Mouse (Mus musculus) heart, embryonic 13.5 days (tissue): Measurements from ENCODE around the gene Recql. TPM values are rescaled to one million over a fixed set of nuclear protein-coding genes. Genes with fewer than 3 reads are reported as not detected.
"Not testable (repeated sequence)": the region's sequence is repeated elsewhere in the genome, so short reads cannot be mapped to it uniquely, and the experiment has no call there.

Source experiments
- ATAC-seq: fragments of 200-750 bp; cut with Nextera tagmentation; 2 replicates; pipeline ENCODE4 v1.8.0; 2017; ENCODE audit warnings: moderate TSS enrichment; ENCODE audit not compliant: insufficient number of reproducible peaks, low FRiP score, low TSS enrichment; ENCODE audit errors: extremely low read depth
- H3K27ac ChIP-seq: fragments of 300-500 bp; sonication (generic); replicated peaks from 2 replicates; pipeline ENCODE4 v1.5.1; 2015; ENCODE audit warnings: moderate library complexity, mild to moderate bottlenecking, inconsistent platforms
- H3K27me3 ChIP-seq: fragments of 300-500 bp; sonication (generic); replicated peaks from 2 replicates; pipeline ENCODE4 v1.6.1; 2015; ENCODE audit warnings: mild to moderate bottlenecking, inconsistent platforms
- H3K36me3 ChIP-seq: fragments of 300-500 bp; sonication (generic); 2 replicates; pipeline ENCODE4 v1.6.1; 2015; ENCODE audit warnings: mild to moderate bottlenecking, inconsistent platforms
- H3K4me1 ChIP-seq: fragments of 300-500 bp; sonication (generic); 2 replicates; pipeline ENCODE4 v1.6.1; 2015; ENCODE audit warnings: inconsistent platforms
- H3K4me2 ChIP-seq: fragments of 300-500 bp; sonication (generic); 2 replicates; pipeline ENCODE4 v1.6.1; 2015; ENCODE audit warnings: inconsistent platforms, mild to moderate bottlenecking, moderate library complexity
- H3K4me3 ChIP-seq: fragments of 300-500 bp; sonication (generic); 2 replicates; pipeline ENCODE4 v1.5.1; 2015; ENCODE audit warnings: moderate library complexity, mild to moderate bottlenecking, inconsistent platforms
- H3K9ac ChIP-seq: fragments of 300-500 bp; sonication (generic); 2 replicates; pipeline ENCODE4 v1.6.1; 2015; ENCODE audit warnings: inconsistent platforms, mild to moderate bottlenecking, moderate library complexity
- H3K9me3 ChIP-seq: fragments of 300-500 bp; sonication (generic); 2 replicates; pipeline ENCODE4 v1.6.1; 2016; ENCODE audit warnings: inconsistent platforms
- WGBS: fragments of 180-500 bp; shearing (Covaris S2); methylation state at CpG from one replicate; pipeline ENCODE4 v1.1.7; 2015; ENCODE audit warnings: mixed read lengths; 5-methylcytosine and 5-hydroxymethylcytosine counted together
- polyA plus RNA-seq: library from polyadenylated mRNA; unstranded; fragments of >200 nt; fragmentation: Nextera tagmentation; extraction: Ambion mirVana; gene quantifications from 2 replicates; pipeline ENCODE4 v1.2.1, GENCODE M21; 2015

Gene Recql
- polyA plus RNA-seq, 1 experiment from 2014 or later = 18.9 TPM

DNA sequence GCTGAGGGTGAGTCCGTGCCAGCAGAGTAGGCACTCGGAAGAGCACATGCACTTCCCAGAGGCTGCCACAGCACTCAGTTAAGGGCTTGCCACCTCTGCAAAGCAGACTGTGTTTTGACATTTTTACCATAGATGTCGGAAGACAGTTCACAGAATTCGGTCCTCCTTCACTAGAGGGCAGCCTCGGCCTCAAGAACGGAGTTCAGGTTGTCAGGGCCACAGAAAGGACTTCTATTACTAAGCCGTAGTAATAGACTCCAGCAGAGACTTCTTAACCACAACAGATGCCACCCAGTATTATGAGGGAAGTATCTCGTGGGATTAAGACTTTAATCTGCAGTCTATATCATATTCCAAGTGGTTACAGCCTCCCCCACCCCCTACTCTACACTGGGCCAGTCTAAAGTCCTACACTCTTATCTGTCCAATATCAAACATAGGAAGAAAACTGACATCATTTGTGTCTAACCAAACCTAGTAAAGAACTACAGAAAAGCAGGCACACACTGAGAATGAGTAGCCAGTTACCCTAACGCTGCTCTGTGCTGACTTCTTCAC is 23.8 kb downstream of the Recql start:
- Histone ChIP-seq H3K27ac (no peak overlapping the region), H3K9me3 (no peaks in the 10 kb centered on the region), H3K4me1 (no peaks in the 10 kb centered on the region), H3K4me2 (no peak overlapping the region), H3K9ac (no peak overlapping the region), H3K36me3 (peaks cover 95% of the 10 kb centered on the region), H3K4me3 (no peak overlapping the region), H3K27me3 (no peaks in the 10 kb centered on the region)
- ATAC-seq = no peak
- WGBS = 70% methylated on average over 9 of the region's 9 CpGs

- H3K27me3 ChIP-seq = no peaks in the 10 kb centered on the region
- no peak overlapping the region for H3K4me3 ChIP-seq
- H3K4me1 ChIP-seq = no peaks in the 10 kb centered on the region
- no peaks in the 10 kb centered on the region for H3K9me3 ChIP-seq
- H3K36me3 ChIP-seq = peaks cover 95% of the 10 kb centered on the region
- H3K9ac ChIP-seq = no peak overlapping the region
- H3K27ac ChIP-seq = no peak overlapping the region
- H3K4me2 ChIP-seq = no peak overlapping the region
- 87% methylated on average over 6 of the region's 6 CpGs for WGBS
- ATAC-seq = no peak
These were observed 24.9 kb downstream of the Recql start for GRCm38 (mm10) chr6:142362036-142362435.

DNA sequence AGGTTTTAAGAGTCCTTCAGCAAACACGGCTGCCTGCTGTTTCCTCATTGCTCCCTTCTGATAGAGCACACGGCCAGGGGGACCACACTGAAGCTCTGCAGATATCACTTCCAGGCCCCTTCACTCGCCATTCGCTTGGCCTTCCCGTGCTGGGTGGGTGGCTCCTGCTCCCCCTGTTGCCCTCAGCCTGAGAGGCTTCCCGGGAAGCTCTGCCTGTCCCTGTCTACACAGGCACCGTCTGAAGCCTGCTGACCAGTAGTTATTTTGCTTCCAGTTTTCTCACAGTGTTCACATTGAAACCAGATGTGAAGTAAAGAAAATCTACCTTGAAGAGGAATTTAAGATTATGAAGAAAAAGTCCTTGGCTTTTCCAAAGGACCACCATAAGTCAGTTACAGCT is 29.8 kb downstream of the Recql start:
- 58% methylated on average over 7 of the region's 7 CpGs for WGBS
- Histone ChIP-seq H3K9ac (no peak overlapping the region), H3K36me3 (peaks cover 96% of the 10 kb centered on the region), H3K4me1 (no peaks in the 10 kb centered on the region), H3K9me3 (no peaks in the 10 kb centered on the region), H3K4me2 (no peak overlapping the region), H3K4me3 (no peak overlapping the region), H3K27ac (no peak overlapping the region), H3K27me3 (no peaks in the 10 kb centered on the region)
- ATAC-seq = no peak

- 82% methylated on average over 3 of the region's 3 CpGs for WGBS
- ATAC-seq = not testable (repeated sequence)
These were observed 34.8 kb downstream of the Recql start for GRCm38 (mm10) chr6:142352099-142352498.

DNA sequence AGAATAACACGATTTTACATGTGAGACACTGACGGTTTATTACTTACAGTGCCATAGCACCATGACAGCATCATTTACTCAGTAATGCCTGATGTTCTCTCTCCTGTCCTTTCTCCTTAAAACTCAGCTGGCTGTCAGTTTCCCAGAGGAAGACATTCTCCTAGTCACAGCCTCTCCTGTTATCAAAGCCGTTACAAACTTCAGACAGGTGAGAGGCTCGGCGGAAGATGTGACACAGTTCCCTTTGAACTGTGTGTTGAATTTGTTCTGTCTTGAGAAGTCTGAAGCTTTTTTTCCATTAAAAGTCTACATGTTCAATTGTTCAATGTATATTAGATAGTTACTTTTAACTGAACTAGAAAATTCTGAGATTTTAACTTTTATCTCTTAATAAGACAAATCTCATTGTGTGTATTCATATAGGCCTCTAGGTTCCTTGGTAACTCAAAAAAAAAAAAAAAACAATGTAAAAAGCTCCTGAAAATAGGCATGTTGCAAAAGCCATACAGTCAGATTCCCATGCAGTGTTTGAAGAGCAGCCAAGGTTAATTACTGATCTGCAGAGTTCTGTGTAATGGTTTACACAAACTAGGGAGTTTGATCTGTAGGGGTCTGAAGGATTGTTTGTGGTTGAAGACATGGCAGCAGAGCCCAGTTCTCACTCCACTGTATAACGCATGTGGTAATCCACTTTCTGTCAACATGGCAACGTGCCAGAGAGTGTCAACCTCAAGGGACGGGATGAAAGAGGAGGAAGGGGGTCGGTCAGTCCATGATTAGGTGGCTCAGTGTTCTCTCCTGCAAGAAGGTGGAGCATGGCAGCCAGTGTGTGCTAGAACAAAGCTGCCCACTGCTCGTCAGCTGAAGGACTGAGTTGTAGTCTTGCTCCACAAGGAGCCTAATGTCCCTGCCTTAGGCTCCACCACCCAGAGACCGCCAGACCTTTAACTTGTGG is 39.2 kb downstream of the Recql start:
- H3K36me3 ChIP-seq = peaks cover 46% of the 10 kb centered on the region
- 63% methylated on average over 11 of the region's 11 CpGs for WGBS
- no peak overlapping the region for H3K27ac ChIP-seq
- no peak overlapping the region for H3K9ac ChIP-seq
- peaks cover 10% of the 10 kb centered on the region for H3K4me1 ChIP-seq
- H3K4me2 ChIP-seq = no peak overlapping the region
- no peaks in the 10 kb centered on the region for H3K9me3 ChIP-seq
- no peak overlapping the region for H3K4me3 ChIP-seq
- no peak for ATAC-seq
- H3K27me3 ChIP-seq = no peaks in the 10 kb centered on the region

More at GRCm38 (mm10) chr6:142352099-142352498, 34.8 kb downstream of the Recql start:
- not testable (repeated sequence) for H3K4me1 ChIP-seq, H3K4me2 ChIP-seq, H3K27ac ChIP-seq, H3K27me3 ChIP-seq, H3K9me3 ChIP-seq, H3K9ac ChIP-seq, H3K4me3 ChIP-seq
- H3K36me3 ChIP-seq = peaks cover 86% of the 10 kb centered on the region

- no peaks in the 10 kb centered on the region for H3K27me3 ChIP-seq
- peak overlapping the region; percentile 74 for H3K4me2 ChIP-seq
- peaks cover 33% of the 10 kb centered on the region for H3K36me3 ChIP-seq
- WGBS = 47% methylated on average over 12 of the region's 12 CpGs
- H3K9me3 ChIP-seq = no peaks in the 10 kb centered on the region
- no peak for ATAC-seq
- peak overlapping the region; percentile 73 for H3K4me3 ChIP-seq
- H3K27ac ChIP-seq = peak overlapping the region; percentile 77; the same call in 1 of the 2 replicates
- H3K9ac ChIP-seq = peak overlapping the region; percentile 80
- peaks cover 10% of the 10 kb centered on the region for H3K4me1 ChIP-seq
These were observed 40.4 kb downstream of the Recql start for GRCm38 (mm10) chr6:142346181-142347110.

DNA sequence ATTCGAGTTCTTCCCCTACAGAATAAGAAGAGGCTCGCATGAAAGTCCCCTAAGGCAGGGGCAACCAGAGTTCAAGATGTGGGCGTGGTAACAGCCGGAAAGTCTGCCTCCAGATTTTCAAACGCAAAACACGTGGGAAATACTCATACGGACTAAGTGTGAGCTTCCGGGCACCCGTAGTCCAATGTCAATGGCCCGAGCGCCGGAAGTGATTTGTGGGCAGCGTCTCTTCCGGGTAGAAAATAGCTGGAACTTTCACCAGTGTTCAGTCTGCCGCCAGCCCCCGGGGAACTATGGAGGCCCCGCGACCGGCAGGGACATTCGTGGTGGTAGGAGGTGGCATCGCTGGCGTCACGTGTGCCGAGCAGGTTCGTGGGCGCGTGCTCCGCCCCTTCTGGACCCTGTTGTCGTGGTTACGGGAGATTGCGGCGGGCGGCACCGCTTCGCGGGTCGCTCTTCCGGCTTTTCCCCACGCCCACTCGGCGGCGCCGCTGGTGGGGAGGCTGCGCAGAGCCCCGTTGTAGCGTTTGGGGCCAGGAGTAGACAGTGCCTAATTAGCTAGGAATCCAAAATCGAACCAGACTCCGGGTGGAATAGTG is 41.3 kb downstream of the Recql start, which contains the start of gene Pyroxd1:
Gene Pyroxd1 (plus strand): TSS at position 215 of the 599 bp plus-strand sequence.
- H3K27ac ChIP-seq = peak within 1 kb of the TSS; percentile 77
- no peaks in the 10 kb centered on the region for H3K27me3 ChIP-seq
- ATAC-seq = peak; percentile 85
- peak within 1 kb of the TSS; percentile 73 for H3K4me3 ChIP-seq
- WGBS = 1% methylated on average over 48 of the region's 48 CpGs
- H3K9ac ChIP-seq = peak within 1 kb of the TSS; percentile 80
- H3K4me2 ChIP-seq = peak within 1 kb of the TSS; percentile 74
- no peaks in the 10 kb centered on the region for H3K9me3 ChIP-seq
- H3K4me1 ChIP-seq = peaks cover 10% of the 10 kb centered on the region
- H3K36me3 ChIP-seq = peaks cover 25% of the 10 kb centered on the region

DNA sequence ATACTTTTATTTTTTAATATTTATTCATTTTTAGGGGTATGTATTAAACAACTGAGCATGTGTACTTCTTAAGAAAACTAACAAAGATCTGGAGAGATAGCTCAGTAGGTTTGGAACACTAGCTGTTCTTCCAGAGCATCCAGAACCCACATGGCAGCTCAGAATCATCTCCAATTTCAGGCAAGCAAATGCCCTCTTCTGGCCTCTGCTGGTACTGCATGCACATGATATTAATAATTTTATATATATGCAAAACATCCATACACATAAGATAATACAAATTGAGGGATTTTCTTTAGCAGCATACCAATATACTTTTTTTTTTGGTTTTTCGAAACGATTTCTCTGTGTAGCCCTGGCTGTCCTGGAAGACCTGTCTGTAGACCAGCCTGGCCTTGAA is 43.3 kb downstream of the Recql start:
- Histone ChIP-seq H3K4me1 (peaks cover 10% of the 10 kb centered on the region), H3K9me3 (no peaks in the 10 kb centered on the region), H3K9ac (no peak overlapping the region), H3K36me3 (peaks cover 6% of the 10 kb centered on the region), H3K4me3 (no peak overlapping the region), H3K27ac (no peak overlapping the region), H3K4me2 (no peak overlapping the region), H3K27me3 (no peaks in the 10 kb centered on the region)
- no peak for ATAC-seq
- 52% methylated on average over 2 of the region's 2 CpGs for WGBS

- H3K4me3 ChIP-seq = no peak overlapping the region
- H3K4me2 ChIP-seq = no peak overlapping the region
- H3K9ac ChIP-seq = no peak overlapping the region
- no peak for ATAC-seq
- H3K9me3 ChIP-seq = no peaks in the 10 kb centered on the region
- no peaks in the 10 kb centered on the region for H3K36me3 ChIP-seq
- no peaks in the 10 kb centered on the region for H3K4me1 ChIP-seq
- no peak overlapping the region for H3K27ac ChIP-seq
- 39% methylated on average over 2 of the region's 2 CpGs for WGBS
- no peaks in the 10 kb centered on the region for H3K27me3 ChIP-seq
These were observed 47.3 kb downstream of the Recql start for GRCm38 (mm10) chr6:142339576-142339975.

DNA sequence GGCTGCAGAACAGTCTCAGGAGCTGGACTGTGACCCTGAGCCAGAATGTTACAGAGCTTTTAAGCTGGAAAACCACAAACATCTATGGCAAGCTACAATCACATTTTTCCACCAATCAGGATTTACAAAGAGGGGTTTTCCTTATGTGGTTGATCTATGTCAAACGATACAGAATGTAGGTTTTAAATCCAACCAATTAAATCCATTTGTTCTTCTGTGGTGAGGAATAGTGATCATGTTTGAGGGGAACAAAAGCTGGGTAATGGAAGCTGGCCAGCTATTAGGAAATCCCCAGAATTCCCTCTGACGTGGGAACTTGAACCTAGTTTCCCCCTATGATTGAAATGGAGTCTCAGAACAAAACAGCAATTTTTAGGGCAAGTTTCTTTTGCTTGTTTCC is 47.9 kb downstream of the Recql start:
- H3K27me3 ChIP-seq = no peaks in the 10 kb centered on the region
- WGBS = 61% methylated on average over 2 of the region's 2 CpGs

More for the DNA sequence above, 47.9 kb downstream of the Recql start:
- no peaks in the 10 kb centered on the region for H3K9me3 ChIP-seq
- ATAC-seq = no peak
- no peaks in the 10 kb centered on the region for H3K36me3 ChIP-seq
- H3K4me1 ChIP-seq = no peaks in the 10 kb centered on the region
- no peak overlapping the region for H3K9ac ChIP-seq
- no peak overlapping the region for H3K4me2 ChIP-seq
- no peak overlapping the region for H3K4me3 ChIP-seq
- H3K27ac ChIP-seq = no peak overlapping the region
